Mouse (Mus musculus): ENCODE measurements around the gene Fam168a.

Gene Fam168a

DNA sequence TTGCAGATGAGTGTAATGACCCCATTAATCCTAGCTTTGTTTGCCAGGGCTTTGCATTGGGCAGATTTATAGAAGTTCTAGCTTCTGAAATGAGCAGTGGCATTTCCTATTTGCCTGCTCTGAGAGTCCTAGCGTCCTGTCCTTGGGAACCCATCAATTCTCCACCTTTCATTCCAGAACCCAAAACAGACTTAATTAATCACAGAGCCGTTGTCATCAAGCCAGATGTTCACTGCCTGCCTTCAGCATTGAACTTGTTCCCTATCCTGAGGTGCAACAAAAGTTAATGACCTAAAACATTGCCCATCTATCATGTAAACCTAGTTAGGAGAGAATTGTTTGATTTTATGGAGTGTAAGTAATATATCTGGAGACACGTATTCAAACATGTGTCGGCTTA lies 79.0 kb downstream of the Fam168a start:
- DNase-seq = no peak

DNA sequence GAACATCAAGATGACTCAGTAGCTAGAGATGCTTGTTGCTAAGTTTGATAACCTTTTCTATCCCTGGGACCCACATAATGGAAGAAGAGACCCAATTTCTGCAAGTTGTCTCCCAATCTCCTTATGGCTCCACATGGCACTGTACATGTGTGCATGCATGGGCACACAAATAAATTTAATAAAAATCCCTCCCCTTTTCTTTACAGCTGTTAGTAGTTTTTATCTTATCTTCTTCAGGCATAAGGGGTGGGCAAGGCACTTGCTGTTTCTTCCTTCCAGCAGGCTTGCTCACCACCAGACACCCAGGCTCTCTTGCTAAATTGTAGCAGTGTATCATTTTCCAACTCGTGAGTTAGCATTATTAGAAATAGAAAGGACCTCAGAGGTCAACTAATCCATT lies 79.6 kb downstream of the Fam168a start:
- DNase-seq = no peak

DNA sequence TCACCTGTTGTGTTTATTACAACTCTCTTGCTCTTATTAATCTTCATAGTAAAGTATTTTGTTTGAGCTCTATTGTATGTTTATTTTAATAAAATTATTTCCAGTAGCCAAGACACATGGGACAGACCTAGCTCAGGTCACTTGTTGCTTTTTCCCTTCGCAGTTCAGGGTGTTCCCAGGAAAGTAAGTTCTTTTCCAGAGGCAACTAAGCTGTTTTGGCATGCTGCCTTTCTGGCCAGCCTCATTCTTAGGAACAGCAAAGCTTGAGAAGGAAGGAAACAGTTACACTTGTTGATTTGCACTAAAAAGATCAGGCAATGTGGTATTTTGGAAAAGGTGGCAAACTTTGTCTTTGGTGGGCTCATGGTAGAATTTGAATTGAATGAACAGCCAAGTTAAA lies 81.9 kb downstream of the Fam168a start:
- no peak for DNase-seq

DNA sequence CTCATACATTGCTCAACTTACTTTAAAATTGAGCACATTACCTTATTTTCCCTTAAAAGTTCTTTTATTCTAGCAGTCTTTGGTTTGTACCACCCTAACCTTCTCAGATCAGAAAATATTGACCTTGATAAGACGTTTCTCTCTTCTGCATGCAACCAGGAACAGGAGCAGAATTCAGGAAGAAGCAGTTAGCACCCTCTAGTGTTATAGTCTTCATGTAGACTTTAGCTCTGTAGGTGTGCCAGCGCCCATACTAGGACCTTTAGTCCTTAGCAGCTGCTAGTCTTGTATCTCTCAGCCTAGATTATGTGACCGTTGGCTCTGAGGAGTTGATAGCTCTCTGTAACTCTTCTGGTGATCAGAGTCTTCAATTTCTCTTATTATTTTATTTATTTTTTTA lies 92.4 kb downstream of the Fam168a start:
- no peak for DNase-seq

DNA sequence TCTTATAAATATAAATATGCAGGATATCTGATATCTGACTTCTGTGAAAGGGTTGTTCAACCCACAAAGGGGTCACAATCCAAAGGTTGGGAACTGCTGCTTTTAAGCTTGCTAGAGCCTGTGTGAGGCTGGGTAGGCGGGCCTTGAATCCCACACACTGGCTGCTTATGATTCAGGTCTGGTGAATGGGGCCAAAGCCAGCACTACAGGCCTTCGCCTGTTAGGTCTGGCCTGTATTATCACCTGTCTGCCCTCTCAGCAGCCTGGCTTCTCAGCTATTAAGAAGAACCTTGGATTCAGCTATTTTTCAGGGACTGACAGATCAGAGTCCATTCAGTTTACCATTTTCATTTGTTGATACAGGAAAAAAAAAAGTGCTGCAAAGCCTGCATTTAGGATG lies 99.0 kb downstream of the Fam168a start:
- no peak for DNase-seq

DNA sequence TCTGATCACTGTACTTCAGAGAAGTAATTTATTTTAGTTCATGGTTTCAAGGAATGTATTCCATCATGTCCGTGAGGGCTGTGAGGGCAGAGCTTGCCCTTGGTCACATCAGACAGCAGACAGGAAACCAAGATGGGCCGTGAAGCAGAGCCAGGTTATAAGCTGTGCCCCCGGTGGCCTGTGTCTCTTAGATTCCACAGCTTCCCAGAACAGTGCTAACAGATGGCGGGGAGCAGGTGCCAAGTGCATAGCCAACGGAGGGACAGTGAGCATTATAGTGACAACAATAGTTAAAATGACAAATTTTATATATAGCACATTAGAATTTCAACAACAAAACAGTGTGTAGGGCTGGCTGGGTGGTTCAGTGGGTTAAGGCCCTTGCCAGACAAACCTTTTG lies 105.5 kb downstream of the Fam168a start:
- DNase-seq = no peak

DNA sequence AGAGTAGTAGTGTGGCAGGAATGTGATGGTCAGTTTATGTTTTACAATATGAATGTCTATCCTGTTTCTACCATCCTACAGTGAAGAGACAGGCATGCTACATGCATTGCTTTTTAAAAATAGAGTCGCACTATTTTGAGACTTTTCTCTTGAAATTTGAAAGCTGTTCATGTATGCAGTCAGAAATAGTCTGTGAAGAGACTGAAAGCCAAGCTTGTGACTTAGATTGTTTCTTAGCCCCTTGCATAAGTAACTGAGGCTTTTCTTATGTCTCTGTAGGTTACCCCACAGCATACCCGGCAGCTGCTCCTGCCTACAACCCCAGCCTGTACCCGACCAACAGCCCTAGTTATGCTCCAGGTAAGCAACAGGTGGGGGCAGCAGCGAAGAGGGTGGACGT lies 106.2 kb downstream of the Fam168a start:
- no peak for DNase-seq

DNA sequence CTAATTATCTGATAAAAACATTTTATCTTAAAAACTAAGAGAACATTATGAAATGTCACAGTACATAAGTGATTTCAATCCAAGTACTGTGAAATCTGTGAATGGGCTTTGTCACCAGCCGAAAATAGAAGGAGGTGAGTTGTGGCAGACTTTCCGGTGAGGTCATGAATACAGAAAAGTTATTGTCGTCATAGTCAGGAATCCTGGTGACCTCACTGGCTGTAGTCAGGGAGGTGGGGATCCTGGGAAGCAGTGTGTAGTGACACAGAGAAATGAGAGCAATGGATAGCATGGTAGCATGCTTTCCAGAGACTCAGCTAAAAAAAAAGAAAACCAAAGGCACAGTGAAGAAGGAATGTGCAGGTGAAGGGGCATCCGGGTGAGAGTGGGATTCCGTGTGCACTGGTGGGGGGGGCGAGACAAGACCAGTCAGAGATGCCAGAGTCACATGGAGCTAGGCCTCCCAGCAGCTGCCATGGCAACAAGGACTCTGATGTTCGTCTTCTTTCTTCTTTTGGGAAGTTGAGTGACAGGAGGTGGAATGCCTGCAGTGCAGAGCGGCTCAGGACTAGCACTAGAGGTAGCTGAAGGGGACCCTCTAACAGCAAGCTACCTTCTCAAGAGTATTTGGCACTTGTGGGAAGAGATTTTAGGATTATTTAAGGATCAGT lies 109.6 kb downstream of the Fam168a start:
- no peak for DNase-seq

DNA sequence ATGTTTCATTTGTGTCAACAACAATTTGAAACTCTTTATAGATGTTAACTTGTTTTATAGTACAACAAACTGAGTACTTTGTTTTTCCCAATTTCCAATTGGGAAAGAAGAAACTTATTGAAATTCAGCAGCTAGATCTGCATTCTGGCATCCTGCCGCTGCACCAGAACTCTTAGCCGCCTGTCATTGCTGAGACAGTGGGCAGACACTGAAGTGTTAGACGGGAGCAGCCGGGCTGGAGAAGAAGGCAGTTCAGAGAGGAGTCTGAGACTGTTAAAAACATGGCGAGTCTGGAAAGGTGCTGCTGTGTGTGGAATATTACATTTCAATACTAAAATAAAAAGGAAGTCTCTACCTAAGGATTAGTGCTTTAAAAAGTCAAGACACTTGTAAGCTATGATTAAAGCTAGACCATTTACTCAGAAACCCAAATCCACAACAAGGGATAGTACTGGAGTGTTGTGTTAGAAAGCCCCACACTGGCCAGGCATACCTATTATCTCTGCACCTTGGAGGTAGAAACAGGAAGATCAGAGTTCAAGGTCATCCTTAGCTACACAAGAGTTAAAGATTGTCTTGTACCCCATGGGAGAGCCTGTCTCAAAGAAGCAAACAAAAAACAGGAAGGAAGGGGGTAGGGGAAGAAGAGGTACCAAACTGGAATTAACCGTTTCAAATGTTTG lies 110.5 kb downstream of the Fam168a start:
- DNase-seq = peak; percentile 76

DNA sequence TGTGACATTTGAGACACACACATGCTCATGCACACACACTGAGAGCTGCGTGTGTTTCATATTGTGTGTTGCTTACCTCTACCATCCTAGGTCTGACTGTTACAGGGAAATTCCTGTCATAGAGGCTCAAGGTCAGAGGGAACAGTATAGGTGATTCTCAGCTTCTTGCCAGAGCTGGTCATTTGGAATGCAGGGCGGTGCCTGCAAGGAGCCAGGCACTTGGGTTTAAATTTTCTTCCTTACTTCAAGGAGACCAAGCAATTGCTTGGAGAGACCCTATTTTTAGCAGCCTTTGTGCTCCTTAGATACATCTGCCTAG lies 111.0 kb downstream of the Fam168a start:
- no peak for DNase-seq

DNA sequence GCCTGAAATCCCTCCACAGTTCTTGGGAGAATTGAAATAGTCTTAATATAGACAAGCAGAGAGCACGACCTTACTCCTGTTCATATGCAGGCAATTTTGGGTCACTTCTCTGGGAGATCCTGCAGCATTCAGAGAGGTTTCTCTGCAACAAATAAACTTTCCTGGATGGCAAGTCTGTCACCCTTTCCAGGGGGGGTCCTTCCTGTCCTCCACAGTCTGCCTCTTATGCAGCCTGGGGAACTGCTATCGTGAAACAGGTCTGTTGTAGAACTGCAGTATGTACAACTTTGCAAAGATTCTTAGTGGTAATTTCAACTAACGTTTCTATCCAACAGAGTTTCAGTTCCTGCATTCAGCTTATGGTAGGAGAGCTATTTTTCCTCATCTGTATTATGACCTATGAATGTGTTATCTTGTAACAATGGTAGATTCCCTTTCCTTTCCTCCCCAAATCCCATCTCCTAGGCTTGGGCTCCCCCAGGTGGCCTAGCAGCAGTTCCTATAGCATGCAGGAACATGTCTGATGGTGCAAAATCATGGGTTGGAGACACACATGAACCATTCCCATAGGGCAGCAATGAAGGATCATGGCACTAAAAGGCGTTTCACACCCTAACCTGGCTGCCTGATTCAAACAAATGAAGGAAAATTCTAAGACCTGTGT lies 112.1 kb downstream of the Fam168a start:
- DNase-seq = no peak

DNA sequence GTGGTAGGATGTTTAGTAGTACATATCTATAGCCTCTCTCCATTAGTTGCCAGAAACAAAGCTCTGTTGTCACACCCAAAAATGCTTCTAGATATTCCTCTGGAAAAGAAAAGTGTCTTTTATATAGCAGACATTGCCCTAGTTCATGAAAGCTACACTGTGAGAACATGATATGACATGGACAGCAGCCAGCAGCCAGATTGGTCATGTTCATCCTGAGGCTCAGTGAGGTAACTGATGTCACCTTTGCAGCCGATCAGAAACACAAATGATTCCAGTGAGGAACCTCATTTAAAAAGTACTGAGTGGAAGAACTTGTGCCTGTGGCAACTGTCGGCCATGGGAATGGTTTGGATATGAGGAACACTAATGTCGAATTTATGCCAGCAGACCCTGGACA lies 118.2 kb downstream of the Fam168a start:
- no peak for DNase-seq

DNA sequence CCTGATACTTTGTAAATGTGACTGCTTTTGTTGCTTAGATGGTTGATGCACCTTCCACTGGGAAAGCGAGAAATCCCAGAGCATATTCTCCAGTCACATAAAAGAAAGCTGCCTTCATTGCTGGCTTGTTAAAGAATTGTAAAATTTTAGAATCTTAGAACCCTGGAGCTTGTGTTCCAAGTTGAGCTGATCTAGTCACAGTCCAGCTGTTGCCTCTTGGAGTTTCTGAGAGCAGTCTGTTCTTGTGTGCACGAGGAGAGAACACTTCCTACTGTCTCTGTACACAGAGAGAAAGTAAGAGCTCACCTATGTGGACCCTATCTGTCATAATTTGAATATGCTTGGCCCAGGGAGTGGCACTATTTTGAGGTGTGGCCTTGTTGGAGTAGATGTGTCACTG lies 122.1 kb downstream of the Fam168a start:
- DNase-seq = no peak

DNA sequence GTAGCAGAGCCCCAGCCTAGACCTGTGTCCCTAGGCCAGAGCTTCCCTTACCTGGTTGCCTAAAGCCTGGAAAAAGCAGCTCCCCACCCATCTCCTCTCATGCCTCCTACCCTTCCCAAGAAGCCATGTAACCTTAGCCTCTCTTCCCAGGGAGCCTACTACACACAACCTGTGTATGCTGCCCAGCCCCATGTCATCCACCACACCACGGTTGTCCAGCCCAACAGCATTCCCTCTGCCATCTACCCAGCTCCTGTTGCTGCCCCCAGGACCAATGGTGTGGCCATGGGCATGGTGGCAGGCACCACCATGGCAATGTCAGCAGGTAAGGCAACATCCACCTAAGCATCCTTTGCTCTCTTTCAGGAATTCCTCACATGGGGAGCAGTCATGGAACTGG lies 127.4 kb downstream of the Fam168a start:
- DNase-seq = no peak

DNA sequence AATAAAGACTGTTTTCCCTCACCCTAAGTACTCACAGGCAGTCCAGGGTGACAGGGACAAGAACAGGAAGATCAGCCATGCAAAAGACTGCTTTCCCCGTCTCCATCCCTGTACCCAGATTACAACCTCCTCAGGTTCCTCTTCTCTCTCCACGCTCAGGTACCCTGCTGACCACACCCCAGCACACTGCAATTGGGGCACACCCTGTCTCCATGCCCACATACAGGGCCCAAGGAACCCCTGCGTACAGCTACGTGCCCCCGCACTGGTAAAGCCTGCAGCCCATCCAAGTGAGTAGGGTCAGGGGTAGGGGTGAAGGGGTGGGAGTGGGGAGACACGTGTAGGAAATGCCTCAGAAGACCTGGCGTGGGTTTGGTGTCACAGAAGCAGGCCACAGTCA lies 128.7 kb downstream of the Fam168a start:
- no peak for DNase-seq

DNA sequence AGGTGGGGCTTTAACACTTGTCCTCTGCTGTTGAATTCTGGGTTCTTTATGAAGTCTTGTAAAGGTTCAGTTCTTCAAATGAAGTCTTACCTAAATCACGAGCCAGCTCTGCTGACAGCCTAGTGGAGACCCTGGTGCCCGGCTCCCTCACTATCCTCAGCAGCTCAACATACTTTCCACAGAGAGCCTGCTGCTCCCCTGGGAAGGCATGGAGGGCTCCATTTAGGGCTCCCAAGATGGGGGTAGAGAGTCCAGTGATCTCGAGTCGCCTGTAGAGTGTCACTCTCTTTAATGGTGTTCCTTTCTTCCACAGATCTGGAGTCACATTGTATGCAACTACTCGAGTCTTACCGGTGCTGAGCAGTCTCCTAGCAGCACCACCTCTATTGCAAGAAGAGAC lies 129.3 kb downstream of the Fam168a start:
- DNase-seq = no peak

DNA sequence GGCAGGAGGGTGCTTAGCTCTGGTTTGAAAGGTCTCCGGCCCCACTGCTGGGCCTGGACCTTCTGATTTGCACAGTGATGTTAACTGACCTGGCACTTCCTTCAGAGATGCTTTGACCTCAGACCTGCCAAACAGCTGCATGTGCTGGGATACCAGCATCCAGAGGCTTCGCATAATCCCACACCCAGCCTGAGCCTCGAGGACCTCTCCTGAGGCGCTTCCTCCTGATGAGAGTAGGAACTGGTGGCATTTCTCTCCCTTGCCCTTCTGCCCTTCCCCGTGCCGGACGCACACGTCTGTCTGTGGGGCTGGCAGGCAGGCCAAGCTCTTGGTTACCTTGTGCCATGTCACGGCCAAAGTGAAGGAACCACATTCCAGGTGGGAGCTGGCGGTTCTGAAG lies 130.2 kb downstream of the Fam168a start:
- DNase-seq = no peak

DNA sequence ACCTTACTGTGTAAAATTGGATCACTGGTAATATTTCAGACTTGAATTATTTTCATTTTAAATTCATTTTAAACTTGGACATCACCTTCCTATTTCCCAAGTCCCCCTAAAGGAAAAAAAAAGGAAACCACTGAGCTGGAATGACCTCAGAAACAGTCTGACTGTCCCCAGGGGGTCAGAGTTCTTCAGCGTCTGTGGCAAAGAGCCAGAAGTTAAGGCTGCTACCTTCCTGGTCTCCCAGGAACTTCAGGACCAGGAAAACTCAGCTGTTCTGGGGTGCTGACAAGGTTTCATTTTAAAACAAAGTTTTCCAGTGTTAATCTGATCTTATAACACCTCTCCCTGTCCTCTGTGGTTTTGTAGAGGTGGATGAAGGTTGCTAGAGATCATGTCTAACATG lies 131.3 kb downstream of the Fam168a start:
- DNase-seq = no peak

DNA sequence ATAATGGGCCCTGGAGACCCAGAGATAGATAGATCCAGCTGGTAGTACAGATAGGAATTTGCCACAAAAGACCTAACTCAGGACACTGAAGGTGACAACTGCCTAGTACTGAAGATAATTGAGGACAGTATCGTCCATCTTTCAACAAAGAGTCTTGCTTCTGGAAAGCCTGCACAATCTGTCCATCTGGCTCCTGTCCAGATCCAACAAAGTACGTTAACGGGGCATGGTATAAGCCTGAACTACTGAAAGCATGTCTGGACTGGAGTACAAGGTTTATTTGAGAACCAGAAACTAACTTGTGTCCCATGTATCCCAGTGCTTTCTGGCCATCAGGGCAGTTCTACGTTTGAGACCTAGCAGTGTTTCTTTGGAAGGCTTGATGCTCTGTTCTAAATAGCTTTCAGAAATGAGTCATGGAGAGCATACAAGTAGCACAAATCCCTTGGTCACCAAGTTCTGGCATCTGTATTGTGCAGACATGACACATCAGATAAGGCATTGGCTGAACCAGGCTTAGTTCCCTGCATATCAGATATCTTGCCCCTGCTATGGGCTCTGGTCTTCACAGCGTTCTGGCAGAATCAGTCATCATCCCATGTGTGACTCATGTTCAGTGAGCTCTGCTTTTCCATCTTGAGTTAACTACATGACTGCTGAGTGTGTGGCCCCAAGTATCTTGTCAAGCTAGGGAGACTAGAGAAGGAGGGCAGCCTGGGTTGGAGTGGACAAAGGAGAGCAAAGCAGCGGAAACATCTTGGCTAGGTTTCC lies 133.4 kb downstream of the Fam168a start:
- no peak for DNase-seq

DNA sequence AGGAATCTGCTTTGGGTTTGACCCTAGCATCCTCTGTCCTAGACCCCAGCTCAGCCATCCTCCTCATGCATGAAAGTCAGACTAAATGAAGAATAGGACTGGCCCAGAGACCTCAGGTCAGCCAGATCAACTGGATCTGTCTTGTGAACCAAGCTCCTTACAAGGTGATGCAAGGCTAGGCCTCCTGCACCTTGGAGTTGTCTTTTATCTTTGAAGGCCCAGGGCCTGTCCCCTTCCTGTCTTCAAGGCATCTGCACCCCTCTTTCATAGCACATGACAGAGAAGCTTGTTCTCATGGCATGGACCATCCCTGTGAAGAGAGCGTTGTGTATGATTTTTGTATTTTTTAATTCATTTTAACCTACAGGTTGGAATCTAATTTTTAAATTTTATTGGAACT lies 134.5 kb downstream of the Fam168a start:
- no peak for DNase-seq

DNA sequence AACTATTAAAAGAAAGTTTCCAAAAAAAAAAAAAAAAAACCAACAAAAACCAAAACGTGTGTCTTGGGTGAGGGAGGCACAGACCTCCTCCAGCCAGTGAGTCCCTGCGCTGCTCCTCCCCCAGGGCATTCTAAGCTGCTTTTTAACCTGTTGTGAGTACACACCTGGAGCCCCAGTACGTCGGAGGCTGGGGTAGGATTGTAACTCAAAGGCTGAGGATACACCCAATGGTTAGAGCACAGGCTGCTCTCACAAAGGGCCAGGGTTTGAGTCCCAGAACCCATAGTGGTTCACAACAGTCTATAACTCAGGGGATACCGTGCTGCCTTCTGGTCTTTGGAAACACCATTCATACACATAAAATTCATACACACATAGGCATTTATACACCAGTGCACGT lies 135.2 kb downstream of the Fam168a start:
- DNase-seq = no peak

DNA sequence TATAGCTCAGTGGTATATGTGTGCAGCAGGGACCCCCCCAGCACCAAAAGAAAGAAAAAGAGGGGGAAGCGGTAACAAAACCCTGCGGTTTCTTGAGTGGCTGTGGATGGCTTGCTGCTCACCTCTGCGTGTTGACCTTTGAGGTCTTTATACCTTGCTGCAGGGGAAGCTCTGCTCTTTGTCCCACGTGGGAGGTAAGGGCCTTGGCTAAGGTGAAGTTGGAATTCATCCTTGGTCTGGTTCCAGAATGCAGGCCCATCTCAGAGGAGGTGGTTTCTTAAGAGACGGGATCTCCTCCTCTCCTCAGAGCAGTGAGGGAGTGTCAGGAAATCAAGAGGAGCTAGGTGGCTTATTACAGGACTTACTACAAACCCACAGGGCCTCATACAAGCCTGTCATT lies 135.7 kb downstream of the Fam168a start:
- DNase-seq = no peak

DNA sequence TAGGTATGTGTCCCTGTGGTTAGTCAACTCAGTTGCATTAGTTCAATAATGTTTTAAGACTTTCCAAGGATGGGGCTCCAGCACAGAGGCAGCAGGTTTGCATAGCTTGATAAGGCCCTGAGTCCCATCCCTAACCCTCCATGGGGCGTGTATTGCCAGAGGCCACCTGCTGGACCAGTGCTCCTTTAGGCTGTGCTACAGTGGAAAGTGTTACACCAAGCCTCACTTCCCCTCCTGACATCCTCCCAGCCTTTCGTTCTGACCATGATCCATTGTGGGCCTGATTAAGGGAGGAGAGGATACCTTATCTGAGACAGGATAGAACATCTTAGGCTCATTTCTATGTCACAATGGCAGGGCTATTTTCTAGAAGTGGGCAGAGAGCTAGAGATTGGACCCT lies 137.4 kb downstream of the Fam168a start:
- DNase-seq = no peak

Data from right cerebral cortex, adult 18-20 months (tissue).